Mouse (Mus musculus): ENCODE results near the gene Ier5l.

GRCm38 (mm10) chr2:30446891-30447826 lies 26.9 kb downstream of the Ier5l start:
- TF ChIP-seq ZC3H11A (IDR thresholded peaks at IDR 0.05; ENCODE audit: borderline replicate concordance, low read depth, low read length) (no peak), MAFK (IDR thresholded peaks at IDR 0.05; ENCODE audit: insufficient read depth, low read depth, low read length) (no peak), HCFC1 (IDR thresholded peaks at IDR 0.05; ENCODE audit: borderline replicate concordance, insufficient read depth, low read length) (no peak)

All from ES-E14 (cell line).